Mouse (Mus musculus): ENCODE measurements at regions not wholly inside any gene's neighbourhood (a gene's known extent, or its start where the extent isn't known, plus 50 kb on each side); places are given as distances from the start of the nearest gene placed in this dataset.

- DNase-seq (ENCODE audit: low spot score, missing footprints) (peak; percentile 62), ATAC-seq (ENCODE audit: low FRiP score) (no peak)
- 77% methylated on average over 3 of the region's 3 CpGs for WGBS
- Histone ChIP-seq H3K4me1 (ENCODE audit: control insufficient read depth, insufficient read depth, low read length) (no peaks in the 10 kb centered on the region), H3K9ac (ENCODE audit: low read length) (no peak overlapping the region), H3K36me3 (ENCODE audit: control insufficient read depth, insufficient read depth, low read length) (no peaks in the 10 kb centered on the region), H3K4me3 (ENCODE audit: low read depth, low read length) (no peak overlapping the region), H3K4me2 (no peak overlapping the region), H3K27ac (ENCODE audit: low read depth, low read length) (no peak overlapping the region), H3K9me3 (ENCODE audit: control insufficient read depth, low read length) (no peaks in the 10 kb centered on the region), H3K27me3 (ENCODE audit: control insufficient read depth, insufficient read depth, low read length) (no peaks in the 10 kb centered on the region)
Measured at GRCm38 (mm10) chr16:78247189-78247588, 54.1 kb upstream of the Cxadr start.

- no peak overlapping the region for H3K27ac ChIP-seq (ENCODE audit: low read depth, low read length)
- no peak overlapping the region for H3K4me2 ChIP-seq
- H3K9ac ChIP-seq (ENCODE audit: low read length): no peak overlapping the region
- ATAC-seq (ENCODE audit: low FRiP score) (no peak), DNase-seq (ENCODE audit: low spot score, missing footprints) (peak; percentile 79)
- peaks cover 2% of the 10 kb centered on the region; the same call in 1 of the 2 replicates for H3K4me1 ChIP-seq (ENCODE audit: control insufficient read depth, insufficient read depth, low read length)
- no peaks in the 10 kb centered on the region for H3K9me3 ChIP-seq (ENCODE audit: control insufficient read depth, low read length)
- H3K27me3 ChIP-seq (ENCODE audit: control insufficient read depth, insufficient read depth, low read length): no peaks in the 10 kb centered on the region
- H3K4me3 ChIP-seq (ENCODE audit: low read depth, low read length): no peak overlapping the region
- no peaks in the 10 kb centered on the region for H3K36me3 ChIP-seq (ENCODE audit: control insufficient read depth, insufficient read depth, low read length)
- 83% methylated on average over 3 of the region's 3 CpGs for WGBS
Measured at GRCm38 (mm10) chr16:78242678-78243077, 58.6 kb upstream of the Cxadr start.

GRCm38 (mm10) chr16:78240152-78240551, 61.1 kb upstream of the Cxadr start:
- ATAC-seq (ENCODE audit: low FRiP score) (no peak), DNase-seq (ENCODE audit: low spot score, missing footprints) (peak; percentile 76)
- H3K9ac ChIP-seq (ENCODE audit: low read length): no peak overlapping the region
- H3K27me3 ChIP-seq (ENCODE audit: control insufficient read depth, insufficient read depth, low read length): no peaks in the 10 kb centered on the region
- no peaks in the 10 kb centered on the region for H3K36me3 ChIP-seq (ENCODE audit: control insufficient read depth, insufficient read depth, low read length)
- H3K4me1 ChIP-seq (ENCODE audit: control insufficient read depth, insufficient read depth, low read length): peaks cover 9% of the 10 kb centered on the region; the same call in 1 of the 2 replicates
- H3K4me2 ChIP-seq: no peak overlapping the region
- no peak overlapping the region for H3K27ac ChIP-seq (ENCODE audit: low read depth, low read length)
- no peaks in the 10 kb centered on the region for H3K9me3 ChIP-seq (ENCODE audit: control insufficient read depth, low read length)
- WGBS: 90% methylated on average over 4 of the region's 4 CpGs
- no peak overlapping the region for H3K4me3 ChIP-seq (ENCODE audit: low read depth, low read length)

GRCm38 (mm10) chr16:78238052-78238701, 63.1 kb upstream of the Cxadr start:
- H3K4me3 ChIP-seq (ENCODE audit: low read depth, low read length): peak overlapping the region; percentile 27
- DNase-seq (ENCODE audit: low spot score, missing footprints) (peak; percentile 96), ATAC-seq (ENCODE audit: low FRiP score) (peak; percentile 93)
- H3K36me3 ChIP-seq (ENCODE audit: control insufficient read depth, insufficient read depth, low read length): no peaks in the 10 kb centered on the region
- peak overlapping the region; percentile 70 for H3K4me2 ChIP-seq
- peak overlapping the region; percentile 88 for H3K27ac ChIP-seq (ENCODE audit: low read depth, low read length)
- peaks cover 9% of the 10 kb centered on the region; the same call in 1 of the 2 replicates for H3K4me1 ChIP-seq (ENCODE audit: control insufficient read depth, insufficient read depth, low read length)
- H3K9ac ChIP-seq (ENCODE audit: low read length): peak overlapping the region; percentile 53
- no peaks in the 10 kb centered on the region for H3K9me3 ChIP-seq (ENCODE audit: control insufficient read depth, low read length)
- H3K27me3 ChIP-seq (ENCODE audit: control insufficient read depth, insufficient read depth, low read length): no peaks in the 10 kb centered on the region
- under 1% methylated on average over 18 of the region's 18 CpGs for WGBS

- Histone ChIP-seq H3K27me3 (ENCODE audit: control insufficient read depth, insufficient read depth, low read length) (no peaks in the 10 kb centered on the region), H3K27ac (ENCODE audit: low read depth, low read length) (peak overlapping the region; percentile 88), H3K9me3 (ENCODE audit: control insufficient read depth, low read length) (no peaks in the 10 kb centered on the region), H3K4me1 (ENCODE audit: control insufficient read depth, insufficient read depth, low read length) (peaks cover 9% of the 10 kb centered on the region; the same call in 1 of the 2 replicates), H3K4me2 (peak overlapping the region; percentile 70), H3K4me3 (ENCODE audit: low read depth, low read length) (peak overlapping the region; percentile 27), H3K36me3 (ENCODE audit: control insufficient read depth, insufficient read depth, low read length) (no peaks in the 10 kb centered on the region), H3K9ac (ENCODE audit: low read length) (peak overlapping the region; percentile 53)
- DNase-seq (ENCODE audit: low spot score, missing footprints) (no peak), ATAC-seq (ENCODE audit: low FRiP score) (peak; percentile 45)
- WGBS: 2% methylated on average over 12 of the region's 15 CpGs
Measured at GRCm38 (mm10) chr16:78237641-78238051, 63.6 kb upstream of the Cxadr start.

GRCm38 (mm10) chr16:78236746-78237640, 64.3 kb upstream of the Cxadr start:
- peak overlapping the region; percentile 53 for H3K9ac ChIP-seq (ENCODE audit: low read length)
- H3K4me3 ChIP-seq (ENCODE audit: low read depth, low read length): peak overlapping the region; percentile 27
- WGBS: 3% methylated on average over 23 of the region's 25 CpGs
- DNase-seq (ENCODE audit: low spot score, missing footprints) (peak; percentile 93), ATAC-seq (ENCODE audit: low FRiP score) (peak; percentile 49; the same call in 1 of the 2 replicates)
- H3K4me2 ChIP-seq: peak overlapping the region; percentile 70
- H3K9me3 ChIP-seq (ENCODE audit: control insufficient read depth, low read length): no peaks in the 10 kb centered on the region
- H3K27ac ChIP-seq (ENCODE audit: low read depth, low read length): peak overlapping the region; percentile 88
- peaks cover 9% of the 10 kb centered on the region; the same call in 1 of the 2 replicates for H3K4me1 ChIP-seq (ENCODE audit: control insufficient read depth, insufficient read depth, low read length)
- no peaks in the 10 kb centered on the region for H3K27me3 ChIP-seq (ENCODE audit: control insufficient read depth, insufficient read depth, low read length)
- no peaks in the 10 kb centered on the region for H3K36me3 ChIP-seq (ENCODE audit: control insufficient read depth, insufficient read depth, low read length)

GRCm38 (mm10) chr16:78232205-78232604, 69.1 kb upstream of the Cxadr start:
- Histone ChIP-seq H3K36me3 (ENCODE audit: control insufficient read depth, insufficient read depth, low read length) (no peaks in the 10 kb centered on the region), H3K27ac (ENCODE audit: low read depth, low read length) (no peak overlapping the region), H3K9ac (ENCODE audit: low read length) (no peak overlapping the region), H3K4me3 (ENCODE audit: low read depth, low read length) (no peak overlapping the region), H3K4me2 (no peak overlapping the region), H3K27me3 (ENCODE audit: control insufficient read depth, insufficient read depth, low read length) (no peaks in the 10 kb centered on the region), H3K9me3 (ENCODE audit: control insufficient read depth, low read length) (peaks cover 4% of the 10 kb centered on the region), H3K4me1 (ENCODE audit: control insufficient read depth, insufficient read depth, low read length) (peaks cover 7% of the 10 kb centered on the region; the same call in 1 of the 2 replicates)
- 83% methylated on average over 2 of the region's 2 CpGs for WGBS
- no peak for DNase-seq (ENCODE audit: low spot score, missing footprints)
- ATAC-seq (ENCODE audit: low FRiP score): no peak

GRCm38 (mm10) chr16:78229013-78229412, 72.3 kb upstream of the Cxadr start:
- Histone ChIP-seq H3K27me3 (ENCODE audit: control insufficient read depth, insufficient read depth, low read length) (no peaks in the 10 kb centered on the region), H3K9me3 (ENCODE audit: control insufficient read depth, low read length) (peaks cover 4% of the 10 kb centered on the region), H3K4me3 (ENCODE audit: low read depth, low read length) (no peak overlapping the region), H3K27ac (ENCODE audit: low read depth, low read length) (no peak overlapping the region), H3K9ac (ENCODE audit: low read length) (no peak overlapping the region), H3K36me3 (ENCODE audit: control insufficient read depth, insufficient read depth, low read length) (no peaks in the 10 kb centered on the region), H3K4me1 (ENCODE audit: control insufficient read depth, insufficient read depth, low read length) (no peaks in the 10 kb centered on the region), H3K4me2 (no peak overlapping the region)
- DNase-seq (ENCODE audit: low spot score, missing footprints) (no peak), ATAC-seq (ENCODE audit: low FRiP score) (no peak)
- 90% methylated on average over 4 of the region's 4 CpGs for WGBS

GRCm38 (mm10) chr16:78222377-78222776, 78.9 kb upstream of the Cxadr start:
- Histone ChIP-seq H3K27me3 (ENCODE audit: control insufficient read depth, insufficient read depth, low read length) (no peaks in the 10 kb centered on the region), H3K36me3 (ENCODE audit: control insufficient read depth, insufficient read depth, low read length) (no peaks in the 10 kb centered on the region), H3K27ac (ENCODE audit: low read depth, low read length) (no peak overlapping the region), H3K4me2 (no peak overlapping the region), H3K9me3 (ENCODE audit: control insufficient read depth, low read length) (no peaks in the 10 kb centered on the region), H3K4me1 (ENCODE audit: control insufficient read depth, insufficient read depth, low read length) (0 out of 2 replicates have a peak, but pooled peaks cover 2% of the 10 kb centered on the region), H3K4me3 (ENCODE audit: low read depth, low read length) (no peak overlapping the region), H3K9ac (ENCODE audit: low read length) (no peak overlapping the region)
- ATAC-seq (ENCODE audit: low FRiP score): no peak
- no peak for DNase-seq (ENCODE audit: low spot score, missing footprints)
- 93% methylated on average over 1 of the region's 1 CpGs for WGBS

Data from midbrain, embryonic 11.5 days (tissue).